Mouse (Mus musculus) frontal cortex, postnatal 25 days (tissue): ENCODE data around the gene Nenf.

Experiments used
- DNase-seq, 2 experiments: peaks; one replicate each; pipeline ENCODE4 v3.0.0; 2022; ENCODE audit warnings: low spot score in 2 of 2

Nenf gene

GRCm38 (mm10) chr1:191318686-191319085 lies 692 bp upstream of the Nenf start:
- no peak for DNase-seq

GRCm38 (mm10) chr1:191316818-191317217 lies 1.2 kb downstream of the Nenf start:
- no peak for DNase-seq

- no peak for DNase-seq
Observed at GRCm38 (mm10) chr1:191313926-191314325, 4.1 kb downstream of the Nenf start.

GRCm38 (mm10) chr1:191313158-191313557 lies 4.8 kb downstream of the Nenf start:
- DNase-seq = no peak

- DNase-seq = peak; percentile 80 to 83
Observed at GRCm38 (mm10) chr1:191312513-191312941, 5.5 kb downstream of the Nenf start.

GRCm38 (mm10) chr1:191311296-191311898 lies 6.6 kb downstream of the Nenf start:
- no peak for DNase-seq

- DNase-seq = no peak
Observed at GRCm38 (mm10) chr1:191307766-191308455, 10.1 kb downstream of the Nenf start.

GRCm38 (mm10) chr1:191306316-191306715 lies 11.7 kb downstream of the Nenf start:
- DNase-seq = no peak

GRCm38 (mm10) chr1:191305610-191306009 lies 12.4 kb downstream of the Nenf start:
- DNase-seq = no peak

- no peak for DNase-seq
Observed at GRCm38 (mm10) chr1:191304216-191304615, 13.8 kb downstream of the Nenf start.

- DNase-seq = no peak
Observed at GRCm38 (mm10) chr1:191303736-191304135, 14.3 kb downstream of the Nenf start.

GRCm38 (mm10) chr1:191301903-191302302 lies 16.1 kb downstream of the Nenf start:
- DNase-seq = no peak

GRCm38 (mm10) chr1:191299215-191299942 lies 18.6 kb downstream of the Nenf start:
- DNase-seq = peak; percentile 27 to 34

GRCm38 (mm10) chr1:191298304-191298703 lies 19.7 kb downstream of the Nenf start:
- DNase-seq = no peak

GRCm38 (mm10) chr1:191296445-191296844 lies 21.5 kb downstream of the Nenf start:
- no peak for DNase-seq

- no peak for DNase-seq
Observed at GRCm38 (mm10) chr1:191295784-191296183, 22.2 kb downstream of the Nenf start.

- no peak for DNase-seq
Observed at GRCm38 (mm10) chr1:191293996-191294795, 23.8 kb downstream of the Nenf start.

GRCm38 (mm10) chr1:191293051-191293450 lies 24.9 kb downstream of the Nenf start:
- DNase-seq = no peak

- peak in 1 of 2 experiments; percentile 27 for DNase-seq
Observed at GRCm38 (mm10) chr1:191292348-191292747, 25.6 kb downstream of the Nenf start.

GRCm38 (mm10) chr1:191288762-191289161 lies 29.2 kb downstream of the Nenf start:
- DNase-seq = no peak

GRCm38 (mm10) chr1:191284502-191284901 lies 33.5 kb downstream of the Nenf start:
- DNase-seq = no peak
